Mouse (Mus musculus): ENCODE results near the gene Mum1.

Gene Mum1

GRCm38 (mm10) chr10:80226416-80227165 is at the start of gene Mum1:
Mum1 (plus strand) TSS chr10:80226434.
- DNase-seq = peak; percentile 99

GRCm38 (mm10) chr10:80177441-80178279 is 48.6 kb upstream of the Mum1 start:
- no peak for DNase-seq

- DNase-seq = no peak
Measured at GRCm38 (mm10) chr10:80179068-80180051, 46.9 kb upstream of the Mum1 start, which contains the start of gene Efna2. Efna2 (plus strand) TSS chr10:80179482.

- DNase-seq = no peak
Measured at GRCm38 (mm10) chr10:80180288-80180687, 45.9 kb upstream of the Mum1 start.

- DNase-seq = no peak
Measured at GRCm38 (mm10) chr10:80180823-80181222, 45.4 kb upstream of the Mum1 start.

GRCm38 (mm10) chr10:80182547-80182946 is 43.7 kb upstream of the Mum1 start:
- DNase-seq = no peak

- no peak for DNase-seq
Measured at GRCm38 (mm10) chr10:80186649-80187048, 39.6 kb upstream of the Mum1 start.

- DNase-seq = no peak
Measured at GRCm38 (mm10) chr10:80187739-80188138, 38.5 kb upstream of the Mum1 start.

DNA sequence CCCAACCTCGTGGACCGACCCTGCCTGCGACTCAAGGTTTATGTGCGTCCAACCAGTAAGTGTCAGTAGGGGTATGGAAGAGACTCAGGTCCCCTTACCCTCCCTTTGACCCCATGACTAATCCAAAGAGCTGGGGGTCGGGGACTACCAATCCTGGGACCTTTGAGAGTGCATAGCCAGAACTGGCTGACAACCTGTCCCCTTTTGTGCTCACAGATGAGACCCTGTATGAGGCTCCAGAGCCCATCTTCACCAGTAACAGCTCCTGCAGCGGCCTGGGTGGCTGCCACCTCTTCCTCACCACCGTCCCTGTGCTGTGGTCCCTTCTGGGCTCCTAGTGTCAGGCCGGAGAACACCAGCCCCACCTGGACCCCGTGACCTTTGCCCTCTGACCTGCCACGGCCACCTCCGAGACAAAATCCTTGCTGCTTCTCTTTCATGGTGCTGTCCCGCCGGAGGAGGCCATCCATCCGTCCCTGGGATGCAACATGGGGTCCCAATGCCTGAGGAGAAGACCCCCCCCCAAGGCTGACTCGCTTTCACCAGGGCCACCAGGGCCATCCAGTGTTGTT is 37.7 kb upstream of the Mum1 start:
- DNase-seq = no peak

- DNase-seq = no peak
Measured at GRCm38 (mm10) chr10:80189999-80190398, 36.2 kb upstream of the Mum1 start.

GRCm38 (mm10) chr10:80190491-80191051 is 35.7 kb upstream of the Mum1 start:
- DNase-seq = peak; percentile 38

DNA sequence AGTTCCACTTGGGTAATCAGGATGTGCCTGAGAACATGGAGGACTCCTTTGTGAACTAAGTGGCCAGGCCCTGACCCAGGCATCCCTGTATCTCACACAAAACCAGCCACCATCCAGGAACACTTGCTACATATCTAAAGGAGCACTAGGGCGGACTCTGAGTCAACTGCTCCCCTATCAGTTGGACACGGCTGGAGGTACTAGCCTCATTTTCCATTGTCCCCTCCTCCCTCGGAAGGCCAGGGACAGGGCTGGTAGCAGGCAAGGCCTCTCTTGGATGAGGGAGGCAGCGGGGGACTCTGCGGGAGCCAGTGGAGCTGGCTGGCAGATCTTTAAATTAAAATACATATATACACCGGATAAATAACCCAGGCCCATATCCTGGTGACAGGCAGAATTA is 32.3 kb upstream of the Mum1 start:
- no peak for DNase-seq

- DNase-seq = no peak
Measured at GRCm38 (mm10) chr10:80194441-80194840, 31.8 kb upstream of the Mum1 start.

- no peak for DNase-seq
Measured at GRCm38 (mm10) chr10:80196167-80196566, 30.1 kb upstream of the Mum1 start.

DNA sequence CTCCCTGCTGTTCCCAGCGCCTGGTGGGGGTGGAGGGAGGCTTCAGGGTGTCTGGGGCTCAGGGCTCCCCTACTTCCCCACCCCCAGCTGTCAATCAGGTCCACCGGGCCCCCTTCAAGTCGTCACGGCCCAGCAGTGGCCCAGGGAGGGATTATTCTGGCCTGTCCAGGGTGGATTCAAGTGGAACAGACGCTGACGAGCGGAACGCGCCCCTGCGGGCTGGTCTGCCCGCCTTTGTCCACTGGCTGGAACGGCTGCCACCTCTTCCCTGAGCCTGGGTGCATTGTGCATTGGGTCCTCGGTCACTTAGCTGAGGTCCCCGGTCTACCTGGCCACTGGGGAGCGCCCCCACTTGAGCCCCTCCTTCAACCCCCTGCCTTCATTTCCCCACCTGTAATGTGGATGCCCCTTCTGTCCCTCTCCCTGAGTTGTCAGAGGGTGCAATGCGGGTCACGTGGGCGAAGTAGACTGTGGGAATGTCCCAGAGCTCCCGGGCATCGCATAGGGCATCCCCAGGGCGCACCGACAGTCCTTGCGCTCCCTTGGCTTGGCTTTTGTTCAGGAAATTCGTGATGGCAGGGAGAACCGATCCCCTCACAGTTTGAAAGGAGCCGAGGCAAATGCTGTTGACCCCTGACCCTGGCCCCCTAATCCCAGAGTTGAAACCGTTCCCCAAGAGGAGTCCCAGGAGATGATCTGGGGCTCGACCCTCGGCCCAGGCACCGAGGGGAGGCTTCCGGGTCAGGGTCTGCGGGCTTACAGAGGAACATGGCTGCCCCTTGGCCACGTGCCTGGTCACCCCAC is 29.3 kb upstream of the Mum1 start:
- DNase-seq = no peak

DNA sequence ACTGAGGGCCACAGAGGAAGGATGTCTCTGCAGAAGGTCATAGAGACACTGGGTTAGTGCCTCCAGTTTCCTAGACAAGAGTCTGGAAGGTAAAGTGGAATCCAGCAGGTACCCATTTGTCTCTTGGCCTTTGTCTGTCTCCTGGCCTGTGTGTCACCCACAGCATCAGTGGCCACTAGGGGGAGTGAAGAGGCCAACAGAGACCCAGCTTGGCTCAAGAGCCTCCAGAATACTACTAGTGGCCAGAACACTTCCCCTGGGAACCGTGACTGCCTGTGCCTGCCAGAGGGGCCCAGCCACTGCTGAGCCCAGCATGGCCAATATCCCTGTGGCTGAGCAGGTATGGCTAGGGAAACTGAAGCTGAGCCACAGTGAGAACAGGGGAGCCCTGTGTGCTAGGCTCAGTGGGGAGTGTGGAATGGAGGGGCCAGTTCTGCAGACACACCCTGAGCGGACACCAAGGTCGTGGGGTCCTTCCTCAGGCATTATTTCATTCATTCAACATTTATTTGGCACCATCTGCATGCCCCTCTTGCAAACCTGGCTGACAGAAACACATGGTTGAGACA is 26.7 kb upstream of the Mum1 start:
- peak; percentile 83 for DNase-seq

GRCm38 (mm10) chr10:80200485-80200884 is 25.7 kb upstream of the Mum1 start:
- DNase-seq = no peak

DNA sequence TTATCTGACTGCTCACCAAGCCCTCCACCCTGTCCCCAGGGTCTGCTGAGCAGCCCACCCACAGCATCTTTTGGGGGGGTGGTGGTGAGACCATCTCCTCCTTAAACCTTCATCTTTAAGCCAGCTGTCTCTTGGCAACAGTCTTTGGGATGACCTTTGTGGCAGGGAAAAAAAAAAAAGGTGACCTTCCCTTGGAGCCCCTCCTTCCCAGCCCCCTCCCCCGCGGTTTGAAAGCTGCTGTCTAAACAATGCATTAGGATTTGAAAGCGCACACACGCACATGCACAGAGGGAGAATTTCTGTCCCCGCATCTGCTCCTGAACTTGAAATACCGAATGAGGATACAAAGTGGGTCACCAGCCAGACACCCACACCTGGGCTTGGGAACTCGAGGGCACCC is 22.2 kb upstream of the Mum1 start:
- DNase-seq = no peak

- no peak for DNase-seq
Measured at GRCm38 (mm10) chr10:80207201-80207600, 19.0 kb upstream of the Mum1 start.

GRCm38 (mm10) chr10:80207676-80208075 is 18.6 kb upstream of the Mum1 start:
- DNase-seq = no peak

DNA sequence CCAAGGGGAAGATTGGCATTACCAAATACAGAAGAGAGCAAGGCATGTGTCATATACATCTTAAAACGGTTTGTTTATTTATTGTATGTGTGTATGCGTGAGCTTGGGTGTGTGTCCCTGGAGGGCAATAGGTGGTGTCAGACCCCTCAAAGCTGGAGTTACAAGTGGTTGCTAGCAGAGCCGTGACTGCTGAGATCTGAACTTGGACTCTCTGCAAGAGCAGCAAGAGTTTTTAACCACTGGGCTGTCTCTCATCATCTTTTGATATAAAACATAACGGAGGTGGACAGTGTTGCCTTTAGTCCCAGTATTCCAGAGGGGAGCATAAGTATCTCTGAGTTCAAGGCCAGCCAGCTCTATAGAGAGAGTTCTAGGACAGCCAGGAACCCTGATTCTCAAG is 18.0 kb upstream of the Mum1 start:
- DNase-seq = no peak

Data from liver (tissue).